Mouse (Mus musculus) spleen, adult 2 months (tissue): ENCODE results near the gene Snx29.

Source experiments
- CTCF ChIP-seq: fragments of 200-500 bp; IDR thresholded peaks from 2 replicates; pipeline ENCODE4 v1.5.1; 2011; ENCODE audit warnings: mild to moderate bottlenecking, inconsistent platforms; ENCODE audit not compliant: insufficient read depth, insufficient read length, insufficient replicate concordance; ENCODE audit errors: extremely low read depth
- POLR2A ChIP-seq: fragments of 200-500 bp; IDR thresholded peaks from 2 replicates; pipeline ENCODE4 v1.6.1; 2011; ENCODE audit warnings: low read depth, low read length, inconsistent platforms

DNA sequence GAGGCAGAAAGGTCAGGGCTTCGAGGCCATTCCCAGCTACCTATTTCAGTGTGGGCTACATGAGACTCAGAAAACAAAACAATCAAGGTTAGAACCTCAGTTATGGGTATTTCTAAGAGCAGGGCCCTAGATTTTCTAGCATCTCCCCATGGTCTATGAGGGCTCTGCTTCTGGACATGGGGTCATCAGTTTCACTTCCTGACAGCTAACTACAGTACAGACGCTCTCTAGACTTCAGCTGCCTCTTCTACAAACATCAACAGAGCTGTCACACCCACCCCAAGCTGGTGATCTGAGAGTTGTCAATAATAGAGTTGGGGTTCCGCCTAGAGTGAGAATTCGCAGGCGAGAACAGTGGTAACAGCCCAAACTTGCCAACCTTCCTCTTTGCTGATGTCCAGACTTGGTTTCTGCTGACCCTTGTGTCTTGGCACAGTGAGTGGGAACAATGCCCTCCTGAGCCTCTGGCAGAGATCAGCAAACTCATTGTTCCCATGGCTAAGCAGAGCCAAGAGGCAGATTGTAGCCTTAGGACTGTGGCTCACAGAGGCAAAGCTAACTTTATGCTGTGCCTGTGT lies 40.0 kb upstream of the Snx29 start:
- TF ChIP-seq POLR2A (no peak), CTCF (no peak)
